Mouse (Mus musculus): ENCODE measurements at regions not wholly inside any gene's neighbourhood (a gene's known extent, or its start where the extent isn't known, plus 50 kb on each side); places are given as distances from the start of the nearest gene placed in this dataset.

- no peak for DNase-seq (ENCODE audit: low spot score in 2 of 2)
Measured at GRCm38 (mm10) chr12:99039497-99040322, 119.3 kb downstream of the Ttc8 start.

- DNase-seq (ENCODE audit: low spot score in 2 of 2), result no peak
Measured at GRCm38 (mm10) chr12:99041606-99042005, 121.2 kb downstream of the Ttc8 start.

GRCm38 (mm10) chr12:99042918-99043862 lies 122.8 kb downstream of the Ttc8 start:
- DNase-seq (ENCODE audit: low spot score in 2 of 2), result no peak

GRCm38 (mm10) chr12:99044477-99044876 lies 124.1 kb downstream of the Ttc8 start:
- DNase-seq (ENCODE audit: low spot score in 2 of 2), result no peak

DNA sequence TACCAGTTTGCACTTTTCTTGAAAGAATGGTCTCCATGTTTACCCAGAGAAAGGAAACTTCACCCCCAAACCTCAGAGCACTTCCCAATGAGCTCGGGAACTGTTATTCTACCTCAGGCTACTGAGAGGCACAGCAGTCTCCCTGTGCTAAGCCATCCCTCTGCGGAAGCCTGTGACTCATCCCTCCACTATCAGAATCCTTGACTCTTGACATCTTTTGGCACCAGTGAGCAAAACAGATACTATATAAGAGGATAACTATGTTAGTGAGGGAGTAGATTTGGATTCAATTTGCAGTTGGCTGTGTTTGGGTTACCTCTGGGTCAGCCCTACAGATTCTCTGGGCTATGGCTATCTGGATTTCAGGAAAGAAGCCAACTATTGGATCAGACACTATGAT lies 130.1 kb downstream of the Ttc8 start:
- DNase-seq (ENCODE audit: low spot score in 2 of 2), result no peak

DNA sequence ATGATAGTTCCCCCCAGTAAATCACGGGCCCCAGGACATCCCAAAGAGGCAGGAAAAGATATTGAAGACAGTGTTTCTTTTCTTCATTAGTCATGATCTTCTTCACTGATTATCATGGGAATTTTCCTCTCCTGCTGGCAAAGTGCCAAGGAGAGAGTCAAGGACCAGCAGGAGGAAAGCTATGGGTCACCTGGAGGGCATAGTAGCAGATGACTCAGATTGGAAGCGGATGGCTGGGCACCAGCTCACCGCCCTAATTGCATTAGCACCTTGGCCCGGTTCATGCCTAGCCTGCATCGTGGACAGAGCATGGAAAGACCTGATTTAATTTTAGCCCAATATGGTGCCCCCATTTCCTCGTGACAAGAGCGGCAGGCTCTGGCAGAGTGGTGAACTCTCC lies 132.2 kb downstream of the Ttc8 start:
- no peak for DNase-seq (ENCODE audit: low spot score in 2 of 2)

DNA sequence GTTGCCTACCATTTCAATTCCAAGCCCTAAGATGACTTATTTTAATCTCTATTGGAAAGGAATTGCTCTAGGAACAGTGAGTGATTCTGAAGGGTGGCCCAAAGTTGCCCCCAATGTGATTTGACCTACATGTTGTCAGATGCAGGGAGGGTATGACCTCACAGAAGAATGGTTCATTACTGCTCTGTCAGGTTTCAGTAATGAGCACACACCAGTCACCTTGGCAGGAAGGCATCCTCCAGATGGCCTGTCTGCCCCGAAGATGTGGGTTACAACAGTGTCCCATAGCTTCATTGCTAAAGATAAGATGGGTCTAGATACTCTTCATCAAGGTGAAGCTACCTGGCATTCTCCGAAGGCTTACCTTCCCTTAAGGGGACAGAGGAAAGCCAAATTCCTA lies 137.1 kb downstream of the Ttc8 start:
- no peak for DNase-seq (ENCODE audit: low spot score in 2 of 2)

- DNase-seq (ENCODE audit: low spot score in 2 of 2), result no peak
Measured at GRCm38 (mm10) chr12:99058916-99059315, 138.5 kb downstream of the Ttc8 start.

- no peak for DNase-seq (ENCODE audit: low spot score in 2 of 2)
Measured at GRCm38 (mm10) chr12:99059491-99059890, 139.1 kb downstream of the Ttc8 start.

GRCm38 (mm10) chr12:99060702-99061101 lies 140.3 kb downstream of the Ttc8 start:
- no peak for DNase-seq (ENCODE audit: low spot score in 2 of 2)

DNA sequence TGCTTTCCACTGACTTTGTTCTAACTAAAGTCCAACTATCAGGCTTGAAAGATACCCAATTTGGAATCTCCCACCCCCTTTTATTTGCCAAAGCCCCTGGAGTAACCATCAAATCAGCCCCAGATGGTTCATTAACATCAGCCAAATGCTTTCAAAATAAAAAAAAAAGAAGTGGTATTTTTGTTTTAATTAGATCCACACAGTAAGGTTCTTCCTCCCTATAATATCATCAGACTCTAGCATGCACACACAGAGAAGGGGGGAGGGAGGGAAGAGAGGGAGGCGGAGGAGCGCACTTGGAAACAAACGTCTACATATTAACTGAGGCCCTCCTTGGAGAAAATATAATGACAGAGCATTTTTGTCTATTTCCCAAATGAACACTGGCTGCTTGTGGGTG lies 143.1 kb downstream of the Ttc8 start:
- DNase-seq (ENCODE audit: low spot score in 2 of 2), result no peak

DNA sequence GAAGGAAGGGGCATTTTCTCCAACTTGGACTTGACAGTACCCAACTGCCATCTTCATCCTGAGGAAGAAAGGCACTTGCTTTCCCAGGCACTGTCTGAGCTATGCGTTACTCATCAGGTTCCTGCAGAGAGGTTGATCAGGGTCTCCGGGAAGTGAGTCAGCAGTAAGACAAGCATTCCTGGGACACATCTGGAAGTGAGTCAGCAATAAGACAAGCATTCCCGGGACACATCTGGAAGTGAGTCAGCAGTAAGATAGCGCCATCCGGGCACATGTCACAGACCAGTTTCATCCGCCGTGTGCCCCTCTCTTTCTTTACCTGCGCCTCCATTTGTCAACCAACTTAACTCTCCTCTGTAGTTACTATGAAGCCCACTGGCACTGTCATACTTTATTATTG lies 143.5 kb downstream of the Ttc8 start:
- no peak for DNase-seq (ENCODE audit: low spot score in 2 of 2)

GRCm38 (mm10) chr12:99067962-99068361 lies 147.6 kb downstream of the Ttc8 start:
- no peak for DNase-seq (ENCODE audit: low spot score in 2 of 2)

- DNase-seq (ENCODE audit: low spot score in 2 of 2), result no peak
Measured at GRCm38 (mm10) chr12:99073766-99074165, 153.4 kb downstream of the Ttc8 start.

GRCm38 (mm10) chr12:99077366-99077765 lies 157.0 kb downstream of the Ttc8 start:
- DNase-seq (ENCODE audit: low spot score in 2 of 2), result no peak

DNA sequence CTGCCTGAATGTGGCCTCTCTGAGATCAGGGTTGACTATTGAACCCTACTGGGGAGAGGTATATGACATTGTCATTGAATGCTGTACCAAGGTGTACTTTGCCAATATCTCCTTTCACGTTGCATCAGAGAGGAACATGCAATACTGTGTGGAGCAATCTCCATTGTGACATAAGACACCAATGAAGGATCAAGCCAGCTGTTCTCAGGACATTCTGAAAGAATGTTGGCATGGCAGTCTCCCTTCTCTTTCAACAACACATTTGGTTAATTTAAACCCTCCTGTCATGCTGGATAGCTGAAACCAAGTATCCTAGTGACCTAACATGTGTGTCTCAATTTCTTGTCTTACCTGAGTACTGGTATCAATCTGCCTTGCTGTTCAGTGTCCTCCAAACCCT lies 159.5 kb downstream of the Ttc8 start:
- no peak for DNase-seq (ENCODE audit: low spot score in 2 of 2)

- no peak for DNase-seq (ENCODE audit: low spot score in 2 of 2)
Measured at GRCm38 (mm10) chr12:99083616-99084015, 163.2 kb downstream of the Ttc8 start.

DNA sequence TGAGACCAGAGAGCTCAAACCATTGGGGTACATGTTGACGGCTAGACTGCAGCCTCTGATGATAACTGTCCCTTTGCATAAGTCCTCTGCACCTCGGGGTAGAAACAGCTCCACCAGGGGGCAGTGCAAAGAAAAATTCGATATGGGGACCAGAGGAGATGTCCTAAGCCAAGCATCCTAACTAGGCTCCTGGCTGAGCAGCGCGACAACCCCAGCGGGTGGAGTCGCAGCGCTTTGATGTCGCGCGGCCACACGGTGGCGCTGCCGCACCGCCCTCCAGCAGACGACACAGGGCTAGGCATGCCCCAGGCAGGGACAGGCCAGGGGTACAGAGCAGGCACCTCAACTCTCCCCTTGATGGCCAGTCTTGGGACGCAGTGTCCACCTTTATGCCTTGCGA lies 163.8 kb downstream of the Ttc8 start:
- DNase-seq (ENCODE audit: low spot score in 2 of 2), result peak; percentile 78 to 88

DNA sequence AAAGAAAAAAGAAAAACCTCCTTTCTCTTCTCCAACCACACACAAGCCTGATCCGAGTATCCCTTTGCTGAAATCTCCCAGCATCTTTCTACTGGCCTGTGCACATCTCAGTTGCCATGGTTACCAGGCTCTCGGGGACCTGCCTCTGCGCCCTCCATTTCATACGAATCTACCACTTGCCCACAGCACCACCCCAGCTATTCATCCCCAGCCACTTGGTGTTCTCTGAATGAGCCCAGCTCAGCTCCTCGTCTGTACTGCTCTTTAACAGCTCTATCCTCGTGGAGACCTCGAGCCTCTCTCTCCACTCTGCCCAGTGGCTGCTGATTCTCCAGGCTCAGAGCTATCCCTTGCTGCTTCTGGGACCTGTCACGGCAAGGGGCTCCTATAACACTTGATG lies 166.9 kb downstream of the Ttc8 start:
- peak in 1 of 2 experiments; percentile 16 for DNase-seq (ENCODE audit: low spot score in 2 of 2)

- DNase-seq (ENCODE audit: low spot score in 2 of 2), result no peak
Measured at GRCm38 (mm10) chr12:99091770-99092169, 171.4 kb downstream of the Ttc8 start.

DNA sequence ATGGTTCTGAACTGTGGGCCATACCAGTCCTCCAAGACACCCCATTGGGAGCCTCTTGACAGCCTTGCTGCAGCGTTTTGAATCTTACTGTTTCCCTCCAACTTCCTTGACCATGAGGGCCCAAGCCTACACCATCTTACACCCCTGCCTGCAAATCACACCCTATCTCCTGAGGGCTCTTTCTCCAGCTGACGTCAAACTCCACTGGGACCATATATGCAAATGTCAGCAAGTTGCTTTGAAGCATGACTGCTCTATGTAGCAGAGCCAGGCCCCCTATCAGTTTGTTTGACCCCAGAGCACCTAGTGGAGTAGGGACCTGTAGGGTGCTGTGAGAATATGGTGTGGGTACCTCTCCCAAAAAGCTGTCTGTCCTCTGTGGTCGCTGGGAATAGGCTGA lies 172.8 kb downstream of the Ttc8 start:
- DNase-seq (ENCODE audit: low spot score in 2 of 2), result no peak

DNA sequence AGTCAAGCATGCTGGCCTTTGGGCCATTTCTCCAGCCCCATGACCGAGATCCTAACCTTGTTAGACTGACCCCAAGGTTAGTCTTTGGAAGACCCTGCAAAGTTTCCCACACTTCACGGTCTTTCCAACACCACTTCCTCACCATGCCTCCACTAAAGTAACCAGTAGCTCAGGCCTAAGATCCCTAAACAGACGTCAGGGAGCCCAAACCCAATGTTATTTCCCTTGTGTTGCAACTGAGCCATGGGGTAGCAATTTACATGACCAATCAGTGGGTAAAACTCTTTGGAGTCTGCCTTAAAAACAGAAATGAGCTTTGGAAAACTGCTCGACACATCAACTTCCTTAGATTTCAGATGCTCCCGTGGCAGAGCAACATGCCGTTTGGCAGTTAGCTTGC lies 173.6 kb downstream of the Ttc8 start:
- no peak for DNase-seq (ENCODE audit: low spot score in 2 of 2)

All from layer of hippocampus, adult 8-10 months (tissue).